Mouse (Mus musculus) liver, postnatal 0 days (tissue): Measurements from ENCODE around the gene Krtap4-1.

Source experiments
- CTCF ChIP-seq: sonication (generic); IDR thresholded peaks from 2 replicates; pipeline ENCODE4 v1.5.1; 2016; ENCODE audit warnings: antibody characterized with exemption, low read depth
- EP300 ChIP-seq: IDR thresholded peaks from 2 replicates; pipeline ENCODE4 v1.6.1; 2016; ENCODE audit warnings: antibody characterized with exemption, low read depth, mild to moderate bottlenecking

DNA sequence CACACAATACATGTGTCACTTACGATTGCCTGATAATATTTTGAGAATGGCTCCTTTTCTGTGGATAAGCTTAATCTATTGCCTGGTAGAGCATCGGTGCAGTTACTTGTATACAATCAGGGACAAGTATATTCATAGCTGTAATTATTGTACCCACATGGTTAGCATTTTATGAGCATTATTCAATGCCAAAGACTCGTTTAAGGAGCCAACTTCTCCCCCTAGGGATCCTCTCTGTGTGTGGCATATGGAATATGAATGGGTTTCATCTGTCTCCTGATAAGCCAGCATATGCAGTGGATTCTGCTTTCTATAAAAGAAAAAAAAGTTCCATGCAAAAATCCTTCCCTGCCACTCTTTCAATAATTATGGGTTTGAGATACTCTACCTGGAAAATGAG lies 16.3 kb upstream of the Krtap4-1 start:
- TF ChIP-seq CTCF = no peak
- no peak for TF ChIP-seq EP300
